Mouse (Mus musculus) layer of hippocampus, adult 8-10 months (tissue): ENCODE measurements around the gene Aaed1. TPM values are rescaled to one million over a fixed set of nuclear protein-coding genes. Genes with fewer than 3 reads are reported as not detected.

ENCODE experiments used
- DNase-seq, 2 experiments: peaks; one replicate each; pipeline ENCODE4 v3.0.0; 2022; ENCODE audit warnings: low spot score in 2 of 2
- total RNA-seq, 4 experiments: library from RNA; stranded (reverse); gene quantifications; 2 replicates each; pipeline ENCODE4 v1.2.4; 2022

The Aaed1 gene
- total RNA-seq: 10 to 100 TPM; 17.0 to 25.9 (median 18.8) TPM

DNA sequence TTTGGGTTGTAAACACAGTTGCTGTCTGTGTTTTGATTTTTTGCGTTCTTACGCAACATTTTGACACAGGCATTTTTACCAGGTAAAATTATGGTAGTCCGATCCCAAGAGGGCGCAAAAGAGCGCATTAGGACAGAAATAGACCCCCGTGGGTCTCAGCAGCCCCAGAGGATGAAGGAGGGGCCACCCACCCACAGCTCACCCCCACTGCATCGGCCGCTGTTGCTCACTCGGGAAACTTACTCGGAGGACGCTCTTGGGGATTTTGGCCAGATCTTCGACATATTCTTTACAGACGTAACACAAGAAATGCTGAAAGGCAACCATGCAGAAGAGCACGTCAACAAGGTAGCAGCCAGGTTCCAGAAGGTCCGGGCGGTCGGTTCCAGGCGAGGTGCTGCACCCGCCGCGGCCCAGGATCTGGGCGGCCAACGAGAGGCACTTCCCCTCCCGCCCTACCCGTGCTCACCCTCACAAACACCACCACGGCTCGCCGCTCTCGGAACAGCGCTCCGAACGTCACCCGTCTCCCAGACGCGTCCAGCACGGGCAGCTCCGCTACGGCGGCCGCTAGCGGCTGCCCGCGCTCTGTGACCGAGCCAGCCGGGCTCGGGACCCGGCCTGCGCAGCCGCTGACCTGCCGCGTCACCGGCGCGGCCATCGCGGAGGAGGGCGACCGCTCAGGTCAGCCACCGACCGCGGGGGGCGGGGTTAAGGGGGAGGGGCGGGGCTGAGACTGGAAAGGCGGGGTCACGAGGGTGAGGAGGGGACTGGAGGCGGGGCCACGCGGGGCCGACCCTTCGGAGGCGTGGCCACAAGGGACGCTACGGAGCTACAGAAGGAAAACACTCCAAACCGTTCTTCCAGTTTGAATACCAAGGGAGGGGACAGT, at the start of gene Aaed1:
Gene Aaed1 (minus strand): TSS at position 687 of the 892 bp plus-strand sequence.
- DNase-seq: peak; percentile 81 to 86

DNA sequence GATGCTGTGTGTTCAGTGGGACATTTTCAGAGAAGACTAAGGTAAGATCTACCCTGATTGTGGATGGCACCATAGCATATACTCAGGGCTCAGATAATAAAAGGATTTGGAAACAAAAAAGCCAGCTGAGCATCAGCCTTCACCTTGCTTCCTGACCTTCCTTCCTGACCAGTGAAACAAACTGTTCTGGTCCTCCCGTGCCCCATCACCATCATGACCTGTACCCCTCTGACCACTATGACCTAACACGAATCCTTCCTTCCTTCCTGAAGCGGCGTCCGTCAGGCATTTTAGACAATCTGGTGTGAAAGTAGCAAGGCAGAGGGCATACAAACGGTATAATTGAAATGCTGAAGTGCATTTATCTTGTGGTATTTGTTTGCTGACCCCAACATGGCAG, 49.6 kb upstream of the Aaed1 start:
- DNase-seq: no peak

DNA sequence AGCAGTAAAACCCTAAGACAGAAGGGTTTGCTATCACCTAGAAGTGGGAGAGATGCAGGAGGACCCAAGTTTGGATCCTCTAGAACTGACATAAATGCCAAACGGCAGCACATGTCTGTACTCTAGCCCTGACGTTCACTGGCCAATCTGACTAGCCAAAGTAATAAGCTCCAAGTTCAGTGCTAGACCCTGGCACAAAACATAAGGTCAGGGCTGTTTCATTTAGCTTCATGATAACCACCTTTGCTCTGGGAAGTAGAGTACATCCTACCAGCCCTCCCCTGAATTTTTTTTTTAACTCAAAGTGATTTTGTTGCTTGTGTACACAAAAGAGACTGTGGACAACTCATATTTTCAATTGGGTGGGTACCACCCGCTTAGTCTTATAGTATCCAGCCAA, 48.5 kb upstream of the Aaed1 start:
- DNase-seq: no peak

DNA sequence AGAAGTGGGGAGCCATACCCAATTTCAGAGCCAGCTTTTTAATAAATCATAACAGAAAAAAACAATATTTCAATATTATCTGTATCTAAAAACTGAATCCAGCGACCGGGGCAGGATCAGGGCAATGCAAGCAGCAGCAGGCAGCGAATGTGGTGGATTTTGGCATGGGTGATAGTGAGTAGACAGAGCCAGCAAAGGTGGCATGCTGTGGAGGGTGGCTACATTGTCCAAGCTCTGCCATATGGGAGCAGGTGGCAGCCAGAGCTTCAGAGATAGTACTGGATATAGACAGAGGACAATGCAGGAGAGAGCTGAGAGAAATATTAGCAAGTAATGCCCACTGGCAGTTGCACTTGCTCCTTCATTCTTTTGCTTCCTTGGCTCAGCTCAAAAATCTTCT, 47.2 kb upstream of the Aaed1 start:
- no peak for DNase-seq

DNA sequence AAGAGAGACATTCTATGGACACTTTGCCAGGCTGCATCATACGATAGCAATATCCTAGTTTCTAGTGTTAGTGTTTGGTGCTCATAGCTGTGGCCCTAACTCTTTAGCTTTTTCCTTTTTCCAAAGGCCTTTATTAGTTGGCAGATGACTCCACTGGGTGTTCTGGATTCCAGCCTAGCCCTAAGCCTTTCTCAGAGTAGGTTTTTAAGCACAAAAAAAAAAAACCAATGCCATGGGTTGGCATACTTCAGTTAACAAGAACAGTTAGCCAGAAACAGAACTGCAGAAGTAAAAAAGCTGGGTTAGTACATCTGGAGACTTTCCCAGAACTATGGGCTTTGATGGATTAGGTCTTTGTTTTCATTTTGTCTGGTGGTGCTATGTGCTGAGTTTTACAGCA, 46.0 kb upstream of the Aaed1 start:
- DNase-seq: no peak

DNA sequence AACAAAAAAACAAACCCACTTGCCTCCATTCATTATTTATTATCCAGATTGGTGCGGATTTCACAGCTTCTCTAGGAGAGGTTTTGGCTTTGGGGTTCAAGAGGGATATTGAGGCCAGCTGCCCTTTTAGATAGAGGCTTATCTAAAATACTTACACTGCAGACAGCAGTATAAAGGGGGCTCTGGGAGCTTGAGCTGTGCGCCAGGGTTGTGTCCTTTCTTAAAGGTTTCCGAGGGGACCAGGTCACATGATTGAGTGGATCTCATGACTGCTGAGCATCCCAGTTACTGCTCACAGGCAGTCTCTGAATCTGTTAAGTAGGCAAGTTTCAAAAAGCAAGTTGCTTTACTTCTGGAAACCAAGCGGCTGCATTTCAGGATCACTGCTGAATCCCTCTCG, 44.9 kb upstream of the Aaed1 start:
- no peak for DNase-seq

DNA sequence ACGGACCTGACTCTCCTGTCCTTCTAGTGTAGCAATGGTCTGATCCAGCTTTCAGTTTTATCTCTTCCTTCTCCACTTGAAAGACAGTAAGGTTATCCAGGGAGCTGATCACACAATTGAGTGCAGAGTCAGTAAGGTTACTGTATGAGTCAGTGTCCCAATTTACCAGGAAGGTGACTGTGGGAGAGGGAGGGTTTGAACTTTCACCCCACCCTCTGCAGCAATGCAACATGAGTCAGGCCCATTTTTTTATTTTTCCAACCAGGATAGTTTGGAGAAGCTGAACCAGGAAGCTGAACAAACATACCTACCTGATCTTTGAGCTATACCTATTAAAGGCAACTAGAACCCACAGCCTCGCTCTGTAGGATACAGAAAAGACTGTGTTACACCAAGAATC, 37.0 kb upstream of the Aaed1 start:
- no peak for DNase-seq

DNA sequence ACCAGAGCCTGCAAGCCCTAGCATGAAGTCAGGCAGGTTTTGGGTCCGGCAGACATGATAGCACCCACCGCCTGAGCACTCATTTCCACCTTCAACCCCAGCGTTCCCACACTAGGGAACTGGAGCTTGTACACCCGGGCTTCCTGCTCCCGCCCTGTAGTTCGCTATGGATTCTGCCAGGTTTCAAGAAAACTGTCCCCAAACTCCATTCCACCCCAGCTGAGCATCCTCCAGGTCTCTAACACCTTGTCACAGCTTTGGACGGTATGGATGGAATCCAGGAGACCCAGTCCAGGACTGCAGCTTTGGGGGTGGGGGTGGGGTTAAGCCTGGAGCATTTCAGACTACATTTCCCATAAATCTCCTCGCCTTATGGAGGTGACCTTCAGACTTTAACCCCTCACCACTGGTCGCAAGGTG, 31.6 kb upstream of the Aaed1 start:
- peak in 1 of 2 experiments; percentile 33 for DNase-seq

DNA sequence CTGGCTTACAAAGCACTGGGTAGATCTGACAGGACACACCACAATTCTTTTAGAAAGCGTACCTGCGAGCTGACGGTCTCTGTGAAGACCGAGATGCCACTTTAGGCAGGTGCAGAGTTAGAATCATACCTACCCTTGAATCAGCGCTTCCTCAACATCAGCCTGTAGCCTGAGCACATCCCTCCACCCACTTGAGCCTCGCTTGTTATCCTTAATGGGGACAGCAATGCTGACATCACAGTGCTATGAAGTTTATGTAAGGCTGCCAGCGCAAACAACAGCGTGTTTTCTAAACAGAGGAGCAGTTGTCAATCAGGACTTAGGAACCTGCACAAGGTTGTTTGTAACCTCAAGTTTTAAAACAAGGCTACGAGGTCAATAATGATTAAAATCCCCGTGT, 31.1 kb upstream of the Aaed1 start:
- DNase-seq: peak in 1 of 2 experiments; percentile 19

DNA sequence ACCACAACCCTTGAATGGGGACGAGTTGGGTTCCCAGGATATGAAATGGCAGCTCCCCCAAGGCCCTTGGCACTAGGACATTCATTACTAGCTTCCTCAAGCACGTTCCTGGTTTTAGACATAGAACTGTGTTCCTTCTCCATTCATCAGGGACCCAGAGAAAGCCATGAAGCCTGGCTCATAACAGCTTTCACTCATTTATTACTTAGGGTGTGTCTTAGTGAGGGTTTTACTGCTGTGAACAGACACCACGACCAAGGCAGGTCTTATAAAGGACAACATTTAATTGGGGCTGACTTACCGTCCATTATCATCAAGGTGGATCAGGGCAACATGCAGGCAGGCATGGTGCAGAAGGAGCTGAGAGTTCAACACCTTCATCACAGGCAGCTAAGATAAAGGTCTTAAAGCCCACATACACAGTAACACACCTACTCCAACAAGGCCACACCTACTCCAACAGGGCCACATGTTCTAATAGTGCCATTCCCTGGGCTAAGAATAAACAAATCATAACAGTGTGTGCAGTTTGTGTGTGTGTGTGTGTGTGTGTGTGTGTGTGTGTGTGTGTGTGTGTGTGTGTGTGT, 23.1 kb upstream of the Aaed1 start:
- DNase-seq: no peak

DNA sequence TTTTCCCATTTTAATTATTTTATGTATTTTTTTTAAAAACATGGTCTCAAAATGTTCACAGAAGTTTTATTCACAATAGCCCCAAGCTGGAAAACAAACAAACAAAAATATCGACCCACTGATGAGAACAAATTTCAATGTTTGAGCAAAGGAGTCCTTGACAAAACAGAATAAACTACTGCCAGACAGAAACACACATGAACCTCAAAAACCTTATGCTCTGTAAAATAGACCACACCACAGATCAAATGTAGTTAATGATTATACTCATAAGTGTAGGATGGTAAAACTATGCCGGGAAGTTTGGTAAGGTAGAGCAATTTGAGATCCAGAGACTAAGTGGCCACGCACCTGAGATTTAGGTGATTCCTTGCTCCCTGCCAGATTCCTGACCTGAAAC, 20.6 kb upstream of the Aaed1 start:
- DNase-seq: no peak

DNA sequence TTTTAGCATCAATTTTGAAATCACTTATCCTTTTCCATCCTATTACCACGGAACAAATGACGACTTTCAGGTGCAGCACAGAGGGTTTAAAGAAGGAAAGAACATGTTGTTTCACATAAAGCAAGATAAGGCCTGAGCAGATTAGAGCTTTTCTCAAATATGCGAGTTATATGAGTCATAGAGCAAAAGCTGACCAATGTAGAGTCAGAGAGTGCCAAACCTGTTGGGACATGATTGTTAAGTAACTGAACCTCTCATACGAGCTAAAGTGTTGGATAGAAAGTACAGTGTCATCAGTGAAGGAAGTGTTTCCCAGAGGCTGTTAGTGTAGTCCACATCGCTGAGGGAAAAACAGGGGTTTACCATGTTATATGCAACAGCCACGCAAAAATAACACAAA, 19.8 kb upstream of the Aaed1 start:
- DNase-seq: no peak

DNA sequence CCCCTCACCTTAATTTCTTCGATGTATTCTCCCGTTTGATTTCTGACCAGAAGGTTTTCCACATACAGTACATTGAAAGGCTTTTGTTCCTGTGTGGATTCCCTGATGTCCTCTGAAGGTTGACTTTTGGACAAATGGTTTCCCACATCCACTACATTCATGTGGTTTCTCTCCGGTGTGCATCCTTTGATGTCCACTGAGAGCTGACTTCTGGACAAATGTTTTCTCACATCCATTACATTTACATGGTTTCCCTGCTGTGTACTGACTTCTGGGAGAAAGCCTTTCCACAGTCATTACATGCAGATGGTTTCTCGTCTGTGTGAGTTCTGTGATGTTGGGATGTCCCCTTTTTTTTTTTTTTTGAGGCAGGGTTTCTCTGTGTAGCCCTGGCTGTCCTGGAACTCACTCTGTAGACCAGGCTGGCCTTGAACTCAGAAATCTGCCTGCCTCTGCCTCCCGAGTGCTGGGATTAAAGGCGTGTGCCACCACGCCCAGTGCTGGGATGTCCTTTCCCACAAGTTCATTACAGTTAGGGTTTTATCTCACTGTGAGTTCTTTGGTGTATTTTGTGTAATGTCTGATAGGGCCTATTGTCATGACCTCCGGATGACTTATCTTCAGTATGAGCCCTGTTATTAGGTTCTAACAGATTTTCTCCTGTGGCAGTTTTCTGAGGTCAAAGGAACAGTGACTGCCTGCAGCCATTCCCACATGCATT, 10.2 kb upstream of the Aaed1 start:
- DNase-seq: no peak

DNA sequence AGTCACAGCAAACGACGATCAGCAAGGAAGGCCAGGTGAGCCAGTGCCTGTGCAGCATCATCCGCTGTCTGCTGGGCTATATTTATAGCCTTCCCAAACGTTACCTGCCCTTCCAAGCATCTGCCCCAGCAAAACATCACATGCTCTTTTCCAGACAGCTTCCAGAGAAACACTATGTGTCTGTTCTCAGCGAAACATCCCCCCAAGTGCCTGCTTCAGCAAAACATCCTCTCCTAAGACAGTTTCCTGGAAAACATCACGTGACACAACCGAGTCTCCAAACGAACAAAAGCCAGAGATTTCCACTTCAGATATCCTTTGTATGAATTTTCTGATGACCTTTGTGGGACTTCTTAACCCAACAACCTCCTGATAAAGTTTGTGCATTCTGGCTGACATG, 7.8 kb upstream of the Aaed1 start:
- DNase-seq: no peak

DNA sequence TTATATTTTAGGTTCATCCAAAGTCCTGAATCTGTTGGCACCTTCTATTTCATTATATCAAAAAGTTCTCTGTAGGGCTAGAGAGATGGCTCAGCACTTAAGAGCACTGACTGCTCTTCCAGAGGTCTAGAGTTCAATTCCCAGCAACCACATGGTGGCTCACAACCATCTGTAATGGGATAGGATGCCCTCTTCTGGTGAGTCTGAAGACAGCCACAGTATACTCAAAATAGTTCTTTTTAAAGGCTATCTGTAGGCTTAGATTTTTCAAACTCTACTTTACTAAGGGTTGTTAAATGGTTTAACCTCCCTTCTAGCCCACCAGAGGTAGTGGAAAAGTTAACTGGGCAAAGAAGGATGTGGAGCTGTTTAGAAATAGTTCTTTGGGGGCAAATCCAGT, 7.3 kb upstream of the Aaed1 start:
- DNase-seq: no peak

DNA sequence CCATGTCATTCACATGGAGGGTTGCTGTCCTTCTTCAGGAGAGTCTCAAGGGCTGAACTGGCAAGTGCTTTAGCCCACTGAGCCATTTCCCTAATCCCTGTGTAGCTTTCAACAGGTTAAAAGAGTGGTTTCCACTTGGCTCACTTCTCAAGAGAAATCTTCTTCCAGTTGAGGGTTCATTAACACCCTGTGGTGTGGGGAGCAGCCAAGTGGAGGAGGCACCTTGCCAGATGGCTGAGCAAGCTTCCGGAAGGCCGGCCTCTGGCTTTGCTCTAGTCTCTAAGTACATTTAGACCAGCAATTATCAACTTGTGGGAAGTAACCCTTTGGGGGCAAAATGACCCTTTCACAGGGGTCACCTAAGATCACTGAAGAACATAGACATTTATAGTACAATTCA, 5.8 kb upstream of the Aaed1 start:
- DNase-seq: peak in 1 of 2 experiments; percentile 29

DNA sequence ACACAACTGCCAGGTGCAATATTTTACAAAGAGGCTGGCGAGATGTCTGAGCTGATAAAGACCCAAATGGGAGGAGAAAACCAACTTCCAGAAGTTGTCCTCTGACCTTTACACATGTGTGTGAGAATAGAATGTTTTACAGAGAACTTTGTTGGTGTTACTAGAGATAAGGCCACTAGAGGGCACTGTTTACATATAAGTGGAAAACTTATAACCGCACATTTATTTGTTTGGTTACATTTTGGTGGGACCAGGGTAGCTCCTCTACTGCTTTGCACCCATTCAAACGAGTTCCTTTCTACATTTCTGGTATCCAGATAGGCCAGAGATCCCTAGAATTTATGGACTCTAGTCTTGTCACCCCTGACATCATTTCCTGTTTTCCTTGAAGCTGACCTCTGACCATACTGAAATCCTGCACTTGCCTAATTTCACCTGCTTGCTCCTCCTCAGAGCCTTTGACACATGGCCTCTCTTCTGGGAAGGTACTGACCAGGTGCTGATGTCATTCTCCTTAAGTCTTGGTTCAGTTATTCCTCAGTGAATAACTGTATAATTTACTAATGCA, 3.1 kb upstream of the Aaed1 start:
- no peak for DNase-seq

DNA sequence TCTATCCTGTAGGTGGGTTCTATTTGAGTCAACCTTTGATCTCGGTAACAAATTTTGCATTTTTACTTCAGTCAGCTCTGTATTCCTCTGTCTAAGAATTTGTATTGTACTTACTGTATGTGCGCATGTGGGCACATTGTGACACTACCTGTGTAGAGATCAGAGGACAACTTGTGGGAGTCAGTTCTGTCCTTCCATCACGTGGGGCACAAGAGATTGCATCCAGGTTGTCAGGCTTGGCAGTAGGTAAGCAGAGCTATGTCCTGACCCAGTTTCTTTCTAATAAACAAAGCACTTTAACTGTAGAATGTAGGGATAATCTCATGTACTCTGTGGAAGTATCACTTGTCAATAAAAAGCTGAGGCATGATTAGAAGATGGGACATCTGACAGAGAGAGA, 1.5 kb upstream of the Aaed1 start:
- no peak for DNase-seq

DNA sequence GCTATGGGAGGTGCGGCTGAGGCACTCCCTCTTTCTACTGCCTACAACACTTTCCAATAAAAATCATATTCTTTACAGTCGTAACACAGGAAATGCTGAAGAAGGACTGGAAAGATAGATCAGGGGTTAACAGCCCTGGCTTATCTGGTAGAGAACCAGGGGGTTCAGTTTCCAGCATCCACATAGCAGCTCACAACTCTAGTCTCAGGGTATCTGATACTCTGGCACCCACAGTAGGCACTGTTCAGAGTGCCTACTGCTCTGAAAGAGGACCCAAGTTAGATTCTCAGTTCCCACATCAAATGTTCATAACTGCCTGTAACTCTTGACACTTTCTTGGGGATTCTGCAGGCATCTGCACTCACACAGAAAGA, 393 bp upstream of the Aaed1 start:
- no peak for DNase-seq

DNA sequence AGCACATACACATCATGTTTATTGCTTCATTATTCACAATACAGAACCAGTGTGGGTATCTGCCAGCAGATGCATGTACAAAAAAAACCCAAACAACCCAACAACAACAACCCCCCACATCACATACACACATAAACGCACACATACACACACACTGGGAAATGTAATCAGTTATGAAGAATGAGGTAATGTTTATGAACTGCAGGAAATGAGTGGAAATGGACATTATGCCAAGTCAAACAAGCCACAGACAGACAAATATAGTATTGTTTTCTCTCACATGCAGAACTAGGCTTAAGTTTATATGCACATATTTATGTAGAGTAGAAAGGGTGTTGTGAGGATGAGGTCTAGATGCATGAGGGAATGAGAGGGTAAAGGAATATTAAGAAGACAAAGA, 1.2 kb downstream of the Aaed1 start:
- no peak for DNase-seq

DNA sequence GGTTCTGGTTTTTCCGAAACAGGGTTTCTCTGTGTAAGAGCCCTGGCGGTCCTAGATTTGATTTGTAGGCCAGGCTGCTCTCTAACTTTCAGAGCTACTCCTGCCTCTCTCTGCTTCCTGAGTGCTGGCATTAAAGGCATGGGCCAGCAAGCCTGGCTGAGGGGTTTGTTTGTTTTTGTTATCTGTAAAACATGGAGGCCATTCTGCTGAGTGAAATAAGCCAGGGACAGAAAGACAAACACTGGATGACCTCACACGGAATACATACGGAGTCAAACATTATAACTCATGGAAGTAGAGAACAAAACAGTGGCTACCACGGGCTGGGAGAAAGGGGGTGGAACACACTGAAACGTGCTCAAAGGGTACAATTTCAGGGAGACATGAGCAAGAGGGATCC, 1.9 kb downstream of the Aaed1 start:
- no peak for DNase-seq

DNA sequence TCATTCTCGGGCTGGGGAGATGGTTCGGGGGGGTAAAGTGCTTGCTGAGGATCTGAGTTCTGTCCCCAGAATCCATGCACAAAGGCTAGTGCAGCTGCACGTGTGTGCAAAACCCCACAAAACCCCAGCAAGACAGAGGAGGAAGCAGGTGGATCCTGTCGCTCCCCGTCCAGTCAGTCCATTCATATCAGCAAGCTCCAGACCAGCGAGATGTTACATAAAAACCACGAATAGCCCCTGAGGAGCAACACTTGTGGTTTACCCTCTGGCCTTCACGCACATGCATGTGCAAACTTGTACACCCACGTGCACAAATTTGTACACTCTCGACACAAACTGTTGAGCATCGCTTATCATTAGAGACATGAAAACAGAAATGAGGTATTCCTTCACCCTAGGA, 2.7 kb downstream of the Aaed1 start:
- DNase-seq: no peak
